Mouse (Mus musculus): ENCODE results near the gene Serp2. TPM values are rescaled to one million over a fixed set of nuclear protein-coding genes. Genes with fewer than 3 reads are reported as not detected.
A peak's percentile ranks its signal among the peaks of the same experiment; 100 is the strongest.

The Serp2 gene
- polyA plus RNA-seq, 1 experiment: 3.7 TPM

DNA sequence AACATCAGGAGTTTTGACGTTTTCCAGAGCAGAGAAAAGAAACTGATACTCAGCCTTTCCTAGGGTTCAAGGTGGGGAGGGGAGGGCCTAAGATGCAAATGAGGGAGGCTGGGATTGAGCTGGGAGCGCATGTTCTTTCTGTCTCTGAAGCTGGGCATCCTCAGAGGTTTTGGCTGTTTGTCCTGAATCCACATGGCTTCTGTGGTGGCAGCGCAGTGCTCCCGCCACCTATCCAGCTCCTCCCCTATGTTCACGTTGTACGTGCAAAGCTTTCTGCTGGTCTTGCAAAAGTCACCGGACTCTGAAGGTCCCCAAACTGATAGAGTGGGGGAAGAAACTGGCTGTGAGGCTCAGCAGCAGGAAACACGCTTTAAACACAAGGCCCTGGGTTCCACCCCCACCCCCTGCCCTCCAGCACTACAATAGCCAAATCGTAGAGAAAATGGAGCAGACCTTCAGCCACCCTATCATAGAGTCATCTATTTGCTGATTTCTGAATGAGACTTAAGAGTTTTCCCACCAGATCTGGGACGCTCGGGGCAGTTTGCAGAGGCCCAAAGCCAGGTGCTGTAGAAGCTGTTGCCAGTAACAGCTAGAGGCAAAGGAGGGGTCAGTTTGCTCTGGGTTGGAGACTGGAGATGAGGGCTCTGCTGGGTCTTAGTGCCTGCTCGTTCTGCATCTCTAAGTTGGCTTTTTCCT lies 42.0 kb upstream of the Serp2 start:
- H3K27ac ChIP-seq (ENCODE audit: control insufficient read depth, insufficient read depth, low read length): no peak overlapping the region; the same call in 1 of the 2 replicates
- 7% methylated on average over 12 of the region's 12 CpGs for WGBS
- TF ChIP-seq CTCF (IDR thresholded peaks at IDR 0.05; ENCODE audit: borderline replicate concordance, control insufficient read depth, extremely low read depth, insufficient read depth, low read length, poor library complexity) (no peak), POLR2A (IDR thresholded peaks at IDR 0.05; ENCODE audit: control insufficient read depth, extremely low read depth, insufficient read depth, low read length, poor library complexity) (no peak)
- no peaks in the 10 kb centered on the region for H3K36me3 ChIP-seq (ENCODE audit: control insufficient read depth, insufficient read depth, low read length)
- peaks cover 9% of the 10 kb centered on the region for H3K4me1 ChIP-seq (replicated peaks; ENCODE audit: control insufficient read depth, insufficient read depth, low read length)
- peak; percentile 9 for DNase-seq
- H3K4me3 ChIP-seq (ENCODE audit: control insufficient read depth, insufficient read depth, low read length): peak overlapping the region; percentile 14
- H3K27me3 ChIP-seq (ENCODE audit: control insufficient read depth, insufficient read depth, low read length): no peaks in the 10 kb centered on the region

- Histone ChIP-seq H3K27ac (ENCODE audit: control insufficient read depth, insufficient read depth, low read length) (no peak overlapping the region), H3K36me3 (ENCODE audit: control insufficient read depth, insufficient read depth, low read length) (no peaks in the 10 kb centered on the region), H3K27me3 (ENCODE audit: control insufficient read depth, insufficient read depth, low read length) (no peaks in the 10 kb centered on the region), H3K4me3 (ENCODE audit: control insufficient read depth, insufficient read depth, low read length) (no peak overlapping the region), H3K4me1 (replicated peaks; ENCODE audit: control insufficient read depth, insufficient read depth, low read length) (peaks cover 9% of the 10 kb centered on the region)
- DNase-seq: no peak
- no peak for TF ChIP-seq CTCF (IDR thresholded peaks at IDR 0.05; ENCODE audit: borderline replicate concordance, control insufficient read depth, extremely low read depth, insufficient read depth, low read length, poor library complexity)
- TF ChIP-seq POLR2A (IDR thresholded peaks at IDR 0.05; ENCODE audit: control insufficient read depth, extremely low read depth, insufficient read depth, low read length, poor library complexity): no peak
Observed at GRCm38 (mm10) chr14:76597751-76598150, 41.1 kb upstream of the Serp2 start.

- no peak overlapping the region for H3K4me3 ChIP-seq (ENCODE audit: control insufficient read depth, insufficient read depth, low read length)
- no peaks in the 10 kb centered on the region for H3K27me3 ChIP-seq (ENCODE audit: control insufficient read depth, insufficient read depth, low read length)
- 95% methylated on average over 9 of the region's 9 CpGs for WGBS
- no peaks in the 10 kb centered on the region for H3K36me3 ChIP-seq (ENCODE audit: control insufficient read depth, insufficient read depth, low read length)
- H3K27ac ChIP-seq (ENCODE audit: control insufficient read depth, insufficient read depth, low read length): no peak overlapping the region
- no peak for DNase-seq
- H3K4me1 ChIP-seq (replicated peaks; ENCODE audit: control insufficient read depth, insufficient read depth, low read length): peaks cover 9% of the 10 kb centered on the region
- no peak for TF ChIP-seq CTCF (IDR thresholded peaks at IDR 0.05; ENCODE audit: borderline replicate concordance, control insufficient read depth, extremely low read depth, insufficient read depth, low read length, poor library complexity)
- no peak for TF ChIP-seq POLR2A (IDR thresholded peaks at IDR 0.05; ENCODE audit: control insufficient read depth, extremely low read depth, insufficient read depth, low read length, poor library complexity)
Observed at GRCm38 (mm10) chr14:76595048-76595859, 38.6 kb upstream of the Serp2 start.

DNA sequence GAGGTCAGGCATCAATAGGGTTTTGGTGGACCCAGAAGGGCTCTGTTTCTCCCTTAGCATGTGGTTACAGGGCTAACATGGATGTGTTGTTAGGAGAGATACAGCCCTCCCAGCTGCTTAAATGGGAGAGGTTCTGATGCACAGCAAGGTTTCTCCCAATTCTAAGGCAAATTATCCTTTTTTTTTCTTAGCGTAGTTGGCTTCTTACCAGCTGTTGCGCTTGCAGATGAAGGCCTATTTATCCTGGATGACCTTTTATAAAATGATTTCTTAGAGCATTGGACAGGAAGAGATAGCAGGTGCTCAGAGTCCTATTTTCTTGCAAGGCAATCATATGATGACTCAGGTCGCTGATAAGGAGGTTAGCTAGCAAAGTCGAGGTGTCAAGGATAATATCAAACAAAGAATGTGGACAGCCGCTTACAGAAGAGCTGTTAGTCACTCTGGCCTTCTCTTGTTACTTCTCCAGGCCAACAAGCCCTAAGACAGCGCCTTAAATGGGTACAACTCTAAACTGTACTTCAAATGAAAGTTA lies 37.7 kb upstream of the Serp2 start:
- Histone ChIP-seq H3K27ac (ENCODE audit: control insufficient read depth, insufficient read depth, low read length) (no peak overlapping the region), H3K36me3 (ENCODE audit: control insufficient read depth, insufficient read depth, low read length) (no peaks in the 10 kb centered on the region), H3K4me1 (replicated peaks; ENCODE audit: control insufficient read depth, insufficient read depth, low read length) (peaks cover 9% of the 10 kb centered on the region), H3K4me3 (ENCODE audit: control insufficient read depth, insufficient read depth, low read length) (no peak overlapping the region), H3K27me3 (ENCODE audit: control insufficient read depth, insufficient read depth, low read length) (no peaks in the 10 kb centered on the region)
- no peak for DNase-seq
- TF ChIP-seq CTCF (IDR thresholded peaks at IDR 0.05; ENCODE audit: borderline replicate concordance, control insufficient read depth, extremely low read depth, insufficient read depth, low read length, poor library complexity): no peak
- no peak for TF ChIP-seq POLR2A (IDR thresholded peaks at IDR 0.05; ENCODE audit: control insufficient read depth, extremely low read depth, insufficient read depth, low read length, poor library complexity)
- WGBS: 74% methylated on average over 6 of the region's 6 CpGs

GRCm38 (mm10) chr14:76593630-76594193 lies 37.0 kb upstream of the Serp2 start:
- Histone ChIP-seq H3K27ac (ENCODE audit: control insufficient read depth, insufficient read depth, low read length) (no peak overlapping the region), H3K27me3 (ENCODE audit: control insufficient read depth, insufficient read depth, low read length) (no peaks in the 10 kb centered on the region), H3K4me1 (replicated peaks; ENCODE audit: control insufficient read depth, insufficient read depth, low read length) (peaks cover 4% of the 10 kb centered on the region), H3K4me3 (ENCODE audit: control insufficient read depth, insufficient read depth, low read length) (no peak overlapping the region), H3K36me3 (ENCODE audit: control insufficient read depth, insufficient read depth, low read length) (no peaks in the 10 kb centered on the region)
- WGBS: 93% methylated on average over 15 of the region's 15 CpGs
- TF ChIP-seq POLR2A (IDR thresholded peaks at IDR 0.05; ENCODE audit: control insufficient read depth, extremely low read depth, insufficient read depth, low read length, poor library complexity): no peak
- no peak for TF ChIP-seq CTCF (IDR thresholded peaks at IDR 0.05; ENCODE audit: borderline replicate concordance, control insufficient read depth, extremely low read depth, insufficient read depth, low read length, poor library complexity)
- no peak for DNase-seq

DNA sequence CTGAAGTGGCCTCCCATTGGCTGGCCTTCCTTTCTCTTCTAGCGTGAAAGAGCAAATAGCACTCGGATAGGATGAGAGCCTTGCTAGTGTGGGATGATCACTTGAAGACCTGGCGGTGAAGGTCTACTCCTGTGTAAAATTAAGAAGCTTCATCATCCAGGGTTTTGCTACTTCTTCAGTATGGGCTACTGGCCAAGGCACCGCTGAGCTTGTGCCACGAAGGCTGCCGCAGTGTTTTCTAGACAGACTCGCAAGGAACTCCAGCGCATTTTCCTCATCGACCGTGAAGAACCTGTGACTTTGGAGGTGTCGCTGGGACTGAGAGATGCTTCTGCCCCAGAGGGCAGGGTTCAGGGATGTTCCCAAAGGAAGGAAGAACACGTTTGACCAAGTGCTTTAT lies 36.0 kb upstream of the Serp2 start:
- WGBS: 97% methylated on average over 12 of the region's 12 CpGs
- no peak for TF ChIP-seq CTCF (IDR thresholded peaks at IDR 0.05; ENCODE audit: borderline replicate concordance, control insufficient read depth, extremely low read depth, insufficient read depth, low read length, poor library complexity)
- TF ChIP-seq POLR2A (IDR thresholded peaks at IDR 0.05; ENCODE audit: control insufficient read depth, extremely low read depth, insufficient read depth, low read length, poor library complexity): no peak

More for the DNA sequence above, 36.0 kb upstream of the Serp2 start:
- Histone ChIP-seq H3K4me1 (replicated peaks; ENCODE audit: control insufficient read depth, insufficient read depth, low read length) (no peaks in the 10 kb centered on the region), H3K36me3 (ENCODE audit: control insufficient read depth, insufficient read depth, low read length) (no peaks in the 10 kb centered on the region), H3K27ac (ENCODE audit: control insufficient read depth, insufficient read depth, low read length) (no peak overlapping the region), H3K27me3 (ENCODE audit: control insufficient read depth, insufficient read depth, low read length) (no peaks in the 10 kb centered on the region), H3K4me3 (ENCODE audit: control insufficient read depth, insufficient read depth, low read length) (no peak overlapping the region)
- no peak for DNase-seq

Data from thymus, adult 2 months (tissue).